Mouse (Mus musculus) kidney, postnatal 0 days (tissue): ENCODE data around the gene Dtd1. TPM values are rescaled to one million over a fixed set of nuclear protein-coding genes. Genes with fewer than 3 reads are reported as not detected.

Source experiments
- ATAC-seq: fragments of 200-750 bp; cut with Nextera tagmentation; replicated peaks from 2 replicates; pipeline ENCODE4 v1.8.0; 2017; ENCODE audit warnings: low read depth, moderate number of reproducible peaks, moderate TSS enrichment, moderate library complexity; ENCODE audit not compliant: low FRiP score
- DNase-seq: peaks from one replicate; pipeline ENCODE4 v3.0.0-alpha.2; 2016; ENCODE audit warnings: low spot score
- H3K27ac ChIP-seq: fragments of 300-500 bp; sonication (generic); 2 replicates; pipeline ENCODE4 v1.5.1; 2014; ENCODE audit warnings: mild to moderate bottlenecking
- H3K27me3 ChIP-seq: fragments of 300-500 bp; sonication (generic); 2 replicates; pipeline ENCODE4 v1.6.1; 2014; ENCODE audit warnings: low read length, mixed read lengths; ENCODE audit not compliant: insufficient read depth
- H3K36me3 ChIP-seq: fragments of 300-500 bp; sonication (generic); 2 replicates; pipeline ENCODE4 v1.6.1; 2014; ENCODE audit warnings: low read length, mixed read lengths; ENCODE audit not compliant: insufficient read depth
- H3K4me1 ChIP-seq: fragments of 300-500 bp; sonication (generic); replicated peaks from 2 replicates; pipeline ENCODE4 v1.6.1; 2014; ENCODE audit warnings: antibody characterized with exemption, low read length, mixed read lengths; ENCODE audit not compliant: insufficient read depth
- H3K4me2 ChIP-seq: fragments of 300-500 bp; sonication (generic); 2 replicates; pipeline ENCODE4 v1.6.1; 2014; ENCODE audit warnings: mild to moderate bottlenecking, low read length, moderate library complexity, mixed read lengths
- H3K4me3 ChIP-seq: fragments of 300-500 bp; sonication (generic); replicated peaks from 2 replicates; pipeline ENCODE4 v1.5.1; 2014; ENCODE audit warnings: low read depth, low read length
- H3K9ac ChIP-seq: fragments of 300-500 bp; sonication (generic); 2 replicates; pipeline ENCODE4 v1.6.1; 2014; ENCODE audit warnings: low read depth, low read length
- H3K9me3 ChIP-seq: fragments of 300-500 bp; sonication (generic); replicated peaks from 2 replicates; pipeline ENCODE4 v1.6.1; 2016; ENCODE audit warnings: low read length, inconsistent platforms, mixed read lengths
- CTCF ChIP-seq: IDR thresholded peaks from 2 replicates; pipeline ENCODE4 v1.5.1; 2016; ENCODE audit warnings: antibody characterized with exemption, low read depth, mild to moderate bottlenecking, moderate library complexity
- WGBS: fragments of 180-500 bp; shearing (Covaris S2); extraction: QIAGEN DNeasy Blood & Tissue Kit; methylation state at CpG from one replicate; pipeline ENCODE4 v1.1.7; 2014; 5-methylcytosine and 5-hydroxymethylcytosine counted together
- polyA plus RNA-seq: library from polyadenylated mRNA; unstranded; fragments of >200 nt; fragmentation: Nextera tagmentation; extraction: Ambion mirVana; gene quantifications from 2 replicates; pipeline ENCODE4 v1.2.1, GENCODE M21; 2015

The Dtd1 gene
- polyA plus RNA-seq, 1 experiment from 2014 or later, result 59.9 TPM

DNA sequence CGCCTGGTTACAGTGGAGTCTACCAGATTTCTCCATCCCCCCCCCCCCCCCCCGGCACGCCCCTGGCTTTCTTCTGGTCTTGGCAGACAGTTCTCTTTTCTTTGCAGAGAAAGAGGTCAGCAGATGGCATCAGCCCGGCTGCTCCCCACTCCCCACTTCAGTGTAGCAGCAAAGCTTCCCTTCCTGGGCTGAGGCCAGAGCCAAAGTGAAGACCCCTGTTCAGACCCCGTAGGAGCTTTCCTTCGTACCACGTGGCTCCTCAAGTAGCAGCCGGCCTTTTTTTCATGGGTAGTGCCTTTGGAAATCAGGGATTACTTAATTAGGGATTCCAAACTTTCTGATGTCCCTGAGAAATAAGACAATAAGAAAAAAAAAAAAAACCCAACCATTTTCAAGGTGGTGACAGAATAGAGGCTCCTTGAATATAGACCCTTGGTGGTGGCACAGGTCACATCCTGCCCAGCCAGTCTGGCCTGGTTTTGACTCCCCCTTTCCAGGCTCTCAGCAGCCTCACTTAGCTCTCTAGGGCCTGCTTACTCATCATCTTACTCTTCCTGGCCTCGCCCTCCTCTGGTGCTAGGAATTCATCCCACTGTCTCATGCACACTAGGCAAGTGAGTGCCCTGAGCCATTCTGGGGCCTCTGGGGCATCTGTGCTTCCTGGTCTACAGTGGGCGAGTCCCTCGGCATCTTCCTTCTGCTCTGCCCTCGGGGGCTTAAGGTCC is 38.1 kb downstream of the Dtd1 start:
- no peak for TF ChIP-seq CTCF
- Histone ChIP-seq H3K4me2 (no peak overlapping the region), H3K27me3 (no peaks in the 10 kb centered on the region), H3K4me3 (no peak overlapping the region), H3K9ac (no peak overlapping the region), H3K36me3 (no peaks in the 10 kb centered on the region), H3K4me1 (no peaks in the 10 kb centered on the region), H3K27ac (no peak overlapping the region), H3K9me3 (no peaks in the 10 kb centered on the region)
- WGBS, result 81% methylated on average over 12 of the region's 12 CpGs
- ATAC-seq (no peak), DNase-seq (no peak)

- WGBS, result 46% methylated on average over 4 of the region's 4 CpGs
- Histone ChIP-seq H3K9ac (no peak overlapping the region), H3K4me3 (no peak overlapping the region), H3K4me2 (no peak overlapping the region), H3K27ac (no peak overlapping the region), H3K27me3 (no peaks in the 10 kb centered on the region), H3K4me1 (no peaks in the 10 kb centered on the region), H3K36me3 (no peaks in the 10 kb centered on the region), H3K9me3 (no peaks in the 10 kb centered on the region)
- TF ChIP-seq CTCF, result peak; percentile 73
- no peak for ATAC-seq
- peak; percentile 49 for DNase-seq
Observed at GRCm38 (mm10) chr2:144638719-144639118, 39.0 kb downstream of the Dtd1 start.

DNA sequence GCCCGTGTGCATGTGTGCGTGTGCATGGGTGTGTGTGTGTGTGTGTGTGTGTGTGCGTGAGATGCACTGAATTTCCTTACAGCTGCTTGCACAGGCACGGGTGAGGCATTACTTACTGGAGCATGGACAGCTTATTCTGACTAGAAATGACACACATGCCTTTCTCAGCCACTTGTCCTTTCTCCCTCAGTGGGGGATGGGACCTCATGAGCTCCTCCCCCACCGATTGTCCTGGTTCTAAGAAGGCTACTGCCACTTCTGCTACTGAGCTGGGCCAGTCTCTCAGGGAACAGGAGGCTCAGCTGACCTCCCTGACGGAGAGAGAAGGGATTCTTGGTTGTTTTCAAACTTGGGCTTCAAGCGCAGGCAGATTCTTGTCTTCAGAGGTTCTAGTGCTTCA is 40.4 kb downstream of the Dtd1 start:
- DNase-seq (no peak), ATAC-seq (no peak)
- Histone ChIP-seq H3K9me3 (no peaks in the 10 kb centered on the region), H3K27me3 (no peaks in the 10 kb centered on the region), H3K4me3 (no peak overlapping the region), H3K4me2 (no peak overlapping the region), H3K36me3 (no peaks in the 10 kb centered on the region), H3K9ac (no peak overlapping the region), H3K4me1 (no peaks in the 10 kb centered on the region), H3K27ac (no peak overlapping the region)
- 75% methylated on average over 7 of the region's 7 CpGs for WGBS
- TF ChIP-seq CTCF, result no peak

DNA sequence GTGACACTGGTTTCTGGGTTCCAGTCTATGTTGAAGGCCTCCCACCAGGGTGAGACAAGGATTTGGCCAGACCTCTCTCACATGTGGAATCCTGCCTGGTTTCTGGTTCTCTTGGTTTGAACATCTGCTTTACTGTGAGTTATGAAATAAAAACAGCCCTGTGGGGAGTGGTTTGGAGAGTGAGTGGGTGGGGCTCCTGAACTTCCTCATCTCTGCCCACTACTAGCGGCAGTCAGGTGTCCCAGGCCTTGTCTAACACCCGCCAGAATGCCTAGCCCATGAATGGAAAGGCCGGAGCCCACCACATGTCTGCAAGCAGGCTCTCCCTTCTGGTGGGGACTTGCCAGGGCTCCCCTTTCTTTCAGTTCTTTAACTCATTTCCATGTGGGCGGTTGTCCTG is 42.3 kb downstream of the Dtd1 start:
- 88% methylated on average over 4 of the region's 4 CpGs for whole genome bisulfite sequencing
- no peak overlapping the region for H3K27ac ChIP-seq
- no peaks in the 10 kb centered on the region for H3K36me3 ChIP-seq
- H3K4me1 ChIP-seq, result no peaks in the 10 kb centered on the region
- no peak for DNase-seq
- no peaks in the 10 kb centered on the region for H3K9me3 ChIP-seq
- ATAC-seq, result no peak
- H3K4me3 ChIP-seq, result no peak overlapping the region
- no peak for TF ChIP-seq CTCF
- H3K9ac ChIP-seq, result no peak overlapping the region
- H3K27me3 ChIP-seq, result no peaks in the 10 kb centered on the region
- H3K4me2 ChIP-seq, result no peak overlapping the region

DNA sequence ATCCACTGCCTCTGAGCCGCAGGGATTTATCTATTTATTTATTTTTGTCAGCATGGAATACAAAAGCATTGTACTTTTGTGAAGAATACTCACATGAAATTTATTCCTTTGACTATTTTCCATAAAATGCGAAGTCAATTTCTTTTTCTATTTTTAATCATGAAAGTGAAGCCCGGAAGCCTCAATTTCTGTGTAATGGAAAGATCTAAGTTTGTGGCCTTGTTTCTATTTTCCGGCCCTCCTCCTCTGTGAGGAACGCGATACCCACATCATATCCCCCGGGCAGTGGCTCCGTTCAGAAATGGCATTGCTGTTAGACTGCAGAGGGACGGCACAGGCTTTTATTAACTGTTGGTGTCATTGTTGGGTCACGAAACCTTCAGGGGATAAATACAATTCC is 46.7 kb downstream of the Dtd1 start:
- no peak for DNase-seq
- no peak for ATAC-seq
- no peaks in the 10 kb centered on the region for H3K4me1 ChIP-seq
- no peak overlapping the region for H3K4me3 ChIP-seq
- no peaks in the 10 kb centered on the region for H3K27me3 ChIP-seq
- WGBS, result 64% methylated on average over 10 of the region's 10 CpGs
- H3K9me3 ChIP-seq, result no peaks in the 10 kb centered on the region
- H3K36me3 ChIP-seq, result no peaks in the 10 kb centered on the region
- H3K4me2 ChIP-seq, result no peak overlapping the region
- no peak overlapping the region for H3K27ac ChIP-seq
- no peak for TF ChIP-seq CTCF
- H3K9ac ChIP-seq, result no peak overlapping the region

GRCm38 (mm10) chr2:144647151-144647550 is 47.5 kb downstream of the Dtd1 start:
- Histone ChIP-seq H3K4me1 (no peaks in the 10 kb centered on the region), H3K9ac (no peak overlapping the region), H3K27me3 (no peaks in the 10 kb centered on the region), H3K27ac (no peak overlapping the region), H3K36me3 (no peaks in the 10 kb centered on the region), H3K4me3 (no peak overlapping the region), H3K4me2 (no peak overlapping the region), H3K9me3 (no peaks in the 10 kb centered on the region)
- 84% methylated on average over 4 of the region's 4 CpGs for whole genome bisulfite sequencing
- TF ChIP-seq CTCF, result no peak
- no peak for DNase-seq
- ATAC-seq, result no peak

- Histone ChIP-seq H3K27ac (no peak overlapping the region), H3K4me3 (no peak overlapping the region), H3K9ac (no peak overlapping the region), H3K9me3 (no peaks in the 10 kb centered on the region), H3K4me1 (no peaks in the 10 kb centered on the region), H3K4me2 (no peak overlapping the region), H3K27me3 (no peaks in the 10 kb centered on the region), H3K36me3 (no peaks in the 10 kb centered on the region)
- no peak for TF ChIP-seq CTCF
- ATAC-seq, result no peak
- 91% methylated on average over 1 of the region's 1 CpGs for WGBS
- no peak for DNase-seq
Observed at GRCm38 (mm10) chr2:144649960-144650359, 50.3 kb downstream of the Dtd1 start.
